Mouse (Mus musculus) cerebellum, adult 2 months (tissue): ENCODE results near the gene Tmprss13.

Source experiments
- CTCF ChIP-seq: fragments of 200-500 bp; IDR thresholded peaks from 2 replicates; pipeline ENCODE4 v1.5.1; 2011; ENCODE audit warnings: low read depth, mild to moderate bottlenecking, control low read depth, low read length, moderate library complexity, borderline replicate concordance; ENCODE audit not compliant: insufficient read depth
- POLR2A ChIP-seq: fragments of 200-500 bp; IDR thresholded peaks from 2 replicates; pipeline ENCODE4 v1.6.1; 2011; ENCODE audit warnings: low read length, control low read depth, borderline replicate concordance; ENCODE audit not compliant: insufficient read depth

GRCm38 (mm10) chr9:45362051-45362461 lies 43.2 kb downstream of the Tmprss13 start:
- TF ChIP-seq POLR2A (no peak), CTCF (no peak)
